Mouse (Mus musculus) midbrain, embryonic 13.5 days (tissue): ENCODE results near the gene Csf3. TPM values are rescaled to one million over a fixed set of nuclear protein-coding genes. Genes with fewer than 3 reads are reported as not detected.
"Not testable (repeated sequence)": the region's sequence is repeated elsewhere in the genome, so short reads cannot be mapped to it uniquely, and the experiment has no call there.

Source experiments
- ATAC-seq: fragments of 200-750 bp; cut with Nextera tagmentation; 2 replicates; pipeline ENCODE4 v1.8.0; 2017; ENCODE audit warnings: mild to moderate bottlenecking, moderate TSS enrichment, moderate library complexity
- H3K27ac ChIP-seq: fragments of 300-500 bp; sonication (generic); 2 replicates; pipeline ENCODE4 v1.5.1; 2015; ENCODE audit warnings: inconsistent platforms, mild to moderate bottlenecking, moderate library complexity
- H3K27me3 ChIP-seq: fragments of 300-500 bp; sonication (generic); 2 replicates; pipeline ENCODE4 v1.6.1; 2015; ENCODE audit warnings: mild to moderate bottlenecking, inconsistent platforms
- H3K36me3 ChIP-seq: fragments of 300-500 bp; sonication (generic); 2 replicates; pipeline ENCODE4 v1.6.1; 2015; ENCODE audit warnings: mild to moderate bottlenecking, inconsistent platforms
- H3K4me1 ChIP-seq: fragments of 300-500 bp; sonication (generic); replicated peaks from 2 replicates; pipeline ENCODE4 v1.6.1; 2015; ENCODE audit warnings: inconsistent platforms
- H3K4me2 ChIP-seq: fragments of 300-500 bp; sonication (generic); replicated peaks from 2 replicates; pipeline ENCODE4 v1.6.1; 2015; ENCODE audit warnings: moderate library complexity, mild to moderate bottlenecking, inconsistent platforms
- H3K4me3 ChIP-seq: fragments of 300-500 bp; sonication (generic); replicated peaks from 2 replicates; pipeline ENCODE4 v1.5.1; 2015; ENCODE audit warnings: mild to moderate bottlenecking, inconsistent platforms
- H3K9ac ChIP-seq: fragments of 300-500 bp; sonication (generic); replicated peaks from 2 replicates; pipeline ENCODE4 v1.6.1; 2015; ENCODE audit warnings: mild to moderate bottlenecking, inconsistent platforms
- H3K9me3 ChIP-seq: fragments of 300-500 bp; sonication (generic); 2 replicates; pipeline ENCODE4 v1.6.1; 2016; ENCODE audit warnings: mild to moderate bottlenecking, inconsistent platforms
- whole genome bisulfite sequencing: fragments of 180-500 bp; shearing (Covaris S2); methylation state at CpG from one replicate; pipeline ENCODE4 v1.1.7; 2015; 5-methylcytosine and 5-hydroxymethylcytosine counted together
- polyA plus RNA-seq: library from polyadenylated mRNA; unstranded; fragments of >200 nt; fragmentation: Nextera tagmentation; extraction: Ambion mirVana; gene quantifications from 2 replicates; pipeline ENCODE4 v1.2.1, GENCODE M21; 2015

The Csf3 gene
- polyA plus RNA-seq, 1 experiment from 2014 or later: not detected

GRCm38 (mm10) chr11:98737220-98737619 is 36.2 kb downstream of the Csf3 start:
- not testable (repeated sequence) for ATAC-seq, H3K27me3 ChIP-seq, H3K9ac ChIP-seq, H3K36me3 ChIP-seq, H3K4me2 ChIP-seq, H3K27ac ChIP-seq, H3K9me3 ChIP-seq, H3K4me3 ChIP-seq
- H3K4me1 ChIP-seq: peaks cover 32% of the 10 kb centered on the region
- 98% methylated on average over 2 of the region's 2 CpGs for WGBS

- no peak overlapping the region for H3K4me3 ChIP-seq
- no peak for ATAC-seq
- no peak overlapping the region; the same call in 1 of the 2 replicates for H3K4me2 ChIP-seq
- 25% methylated on average over 4 of the region's 4 CpGs for WGBS
- no peaks in the 10 kb centered on the region for H3K9me3 ChIP-seq
- H3K36me3 ChIP-seq: no peaks in the 10 kb centered on the region
- no peaks in the 10 kb centered on the region for H3K27me3 ChIP-seq
- H3K9ac ChIP-seq: no peak overlapping the region
- peaks cover 41% of the 10 kb centered on the region for H3K4me1 ChIP-seq
- peak overlapping the region; percentile 78 for H3K27ac ChIP-seq
These were observed 37.4 kb downstream of the Csf3 start for GRCm38 (mm10) chr11:98738428-98738911.

GRCm38 (mm10) chr11:98738925-98739324 is 37.9 kb downstream of the Csf3 start:
- H3K4me2 ChIP-seq: peak overlapping the region; percentile 13; the same call in 1 of the 2 replicates
- no peak overlapping the region for H3K9ac ChIP-seq
- no peaks in the 10 kb centered on the region for H3K9me3 ChIP-seq
- H3K4me1 ChIP-seq: peaks cover 46% of the 10 kb centered on the region
- H3K27ac ChIP-seq: peak overlapping the region; percentile 78
- no peak for ATAC-seq
- 53% methylated on average over 9 of the region's 9 CpGs for WGBS
- no peaks in the 10 kb centered on the region for H3K36me3 ChIP-seq
- H3K4me3 ChIP-seq: no peak overlapping the region
- H3K27me3 ChIP-seq: no peaks in the 10 kb centered on the region

GRCm38 (mm10) chr11:98740026-98740392 is 38.9 kb downstream of the Csf3 start:
- no peaks in the 10 kb centered on the region for H3K27me3 ChIP-seq
- H3K9ac ChIP-seq: peak overlapping the region; percentile 99
- peak overlapping the region; percentile 99 for H3K27ac ChIP-seq
- WGBS: 4% methylated on average over 8 of the region's 8 CpGs
- peaks cover 56% of the 10 kb centered on the region for H3K4me1 ChIP-seq
- H3K9me3 ChIP-seq: no peaks in the 10 kb centered on the region
- no peaks in the 10 kb centered on the region for H3K36me3 ChIP-seq
- H3K4me3 ChIP-seq: peak overlapping the region; percentile 84
- ATAC-seq: no peak
- H3K4me2 ChIP-seq: peak overlapping the region; percentile 85

GRCm38 (mm10) chr11:98740393-98741050 is 39.5 kb downstream of the Csf3 start, which contains the start of gene Thra:
TSS of gene Thra (plus strand) at chr11:98740638.
- peak within 1 kb of the TSS; percentile 99 for H3K9ac ChIP-seq
- H3K36me3 ChIP-seq: no peaks in the 10 kb centered on the region
- H3K4me3 ChIP-seq: peak within 1 kb of the TSS; percentile 84
- under 1% methylated on average over 22 of the region's 22 CpGs for WGBS
- H3K4me2 ChIP-seq: peak within 1 kb of the TSS; percentile 85
- no peaks in the 10 kb centered on the region for H3K27me3 ChIP-seq
- ATAC-seq: peak; percentile 32
- peak within 1 kb of the TSS; percentile 99 for H3K27ac ChIP-seq
- peaks cover 62% of the 10 kb centered on the region for H3K4me1 ChIP-seq
- H3K9me3 ChIP-seq: no peaks in the 10 kb centered on the region

- H3K36me3 ChIP-seq: no peaks in the 10 kb centered on the region
- peaks cover 68% of the 10 kb centered on the region for H3K4me1 ChIP-seq
- peak overlapping the region; percentile 99 for H3K9ac ChIP-seq
- no peaks in the 10 kb centered on the region for H3K9me3 ChIP-seq
- H3K27ac ChIP-seq: peak overlapping the region; percentile 99
- WGBS: 2% methylated on average over 17 of the region's 17 CpGs
- ATAC-seq: no peak
- no peaks in the 10 kb centered on the region for H3K27me3 ChIP-seq
- peak overlapping the region; percentile 85 for H3K4me2 ChIP-seq
- peak overlapping the region; percentile 84 for H3K4me3 ChIP-seq
These were observed 40.1 kb downstream of the Csf3 start for GRCm38 (mm10) chr11:98741051-98741620.

GRCm38 (mm10) chr11:98741622-98742396 is 40.7 kb downstream of the Csf3 start:
- under 1% methylated on average over 53 of the region's 86 CpGs for WGBS
- peak overlapping the region; percentile 84 for H3K4me3 ChIP-seq
- no peaks in the 10 kb centered on the region for H3K9me3 ChIP-seq
- peak overlapping the region; percentile 85 for H3K4me2 ChIP-seq
- peaks cover 74% of the 10 kb centered on the region for H3K4me1 ChIP-seq
- ATAC-seq: peak; percentile 71
- peak overlapping the region; percentile 99 for H3K9ac ChIP-seq
- H3K27ac ChIP-seq: peak overlapping the region; percentile 99
- H3K36me3 ChIP-seq: no peaks in the 10 kb centered on the region
- no peaks in the 10 kb centered on the region for H3K27me3 ChIP-seq

GRCm38 (mm10) chr11:98742397-98743291 is 41.6 kb downstream of the Csf3 start:
- H3K4me2 ChIP-seq: peak overlapping the region; percentile 85
- WGBS: under 1% methylated on average over 21 of the region's 21 CpGs
- H3K27me3 ChIP-seq: no peaks in the 10 kb centered on the region
- H3K9ac ChIP-seq: peak overlapping the region; percentile 99
- no peaks in the 10 kb centered on the region for H3K36me3 ChIP-seq
- no peaks in the 10 kb centered on the region for H3K9me3 ChIP-seq
- H3K4me1 ChIP-seq: peaks cover 82% of the 10 kb centered on the region
- peak overlapping the region; percentile 99 for H3K27ac ChIP-seq
- peak; percentile 25 for ATAC-seq
- H3K4me3 ChIP-seq: peak overlapping the region; percentile 84

- H3K4me2 ChIP-seq: peak overlapping the region; percentile 85
- peak overlapping the region; percentile 99 for H3K9ac ChIP-seq
- H3K27me3 ChIP-seq: no peaks in the 10 kb centered on the region
- H3K4me1 ChIP-seq: peaks cover 85% of the 10 kb centered on the region
- peak overlapping the region; percentile 84 for H3K4me3 ChIP-seq
- peak overlapping the region; percentile 99 for H3K27ac ChIP-seq
- H3K36me3 ChIP-seq: no peaks in the 10 kb centered on the region
- ATAC-seq: 0 out of 2 replicates have a peak, but pooled peaks have one; percentile 0
- WGBS: 2% methylated on average over 9 of the region's 9 CpGs
- no peaks in the 10 kb centered on the region for H3K9me3 ChIP-seq
These were observed 42.7 kb downstream of the Csf3 start for GRCm38 (mm10) chr11:98743655-98744345.

- peaks cover 86% of the 10 kb centered on the region for H3K4me1 ChIP-seq
- H3K27me3 ChIP-seq: no peaks in the 10 kb centered on the region
- H3K36me3 ChIP-seq: no peaks in the 10 kb centered on the region
- peak overlapping the region; percentile 99 for H3K27ac ChIP-seq
- ATAC-seq: no peak
- H3K9me3 ChIP-seq: no peaks in the 10 kb centered on the region
- H3K9ac ChIP-seq: peak overlapping the region; percentile 99
- WGBS: 34% methylated on average over 7 of the region's 7 CpGs
- H3K4me2 ChIP-seq: peak overlapping the region; percentile 85
- peak overlapping the region; percentile 84 for H3K4me3 ChIP-seq
These were observed 43.5 kb downstream of the Csf3 start for GRCm38 (mm10) chr11:98744456-98745019.
